Mouse (Mus musculus) adrenal gland, postnatal 4 days (tissue): ENCODE measurements around the gene Gm20388. TPM values are rescaled to one million over a fixed set of nuclear protein-coding genes. Genes with fewer than 3 reads are reported as not detected.
A peak's percentile ranks its signal among the peaks of the same experiment; 100 is the strongest.

Experiments used
- DNase-seq, 2 experiments: peaks; one replicate each; pipeline ENCODE4 v3.0.0; 2021 to 2022; ENCODE audit warnings: low spot score in 2 of 2, mixed read lengths in 2 of 2
- total RNA-seq, 2 experiments: library from RNA; stranded (reverse); gene quantifications; 2 replicates each; pipeline ENCODE4 v1.2.3; 2021

The Gm20388 gene
- total RNA-seq, 2 experiments from 2014 or later: 8.8 TPM; not detected in 1

GRCm38 (mm10) chr8:119914161-119914560 lies 3.5 kb downstream of the Gm20388 start:
- no peak for DNase-seq

GRCm38 (mm10) chr8:119915298-119915697 lies 4.7 kb downstream of the Gm20388 start:
- no peak for DNase-seq

GRCm38 (mm10) chr8:119916237-119916892 lies 5.7 kb downstream of the Gm20388 start:
- no peak for DNase-seq

- DNase-seq: no peak
Observed at GRCm38 (mm10) chr8:119917415-119917814, 6.8 kb downstream of the Gm20388 start.

GRCm38 (mm10) chr8:119918155-119918567 lies 7.5 kb downstream of the Gm20388 start:
- no peak for DNase-seq

GRCm38 (mm10) chr8:119923259-119923658 lies 12.6 kb downstream of the Gm20388 start:
- DNase-seq: no peak

- DNase-seq: no peak
Observed at GRCm38 (mm10) chr8:119925428-119925827, 14.8 kb downstream of the Gm20388 start.

GRCm38 (mm10) chr8:119926474-119926873 lies 15.8 kb downstream of the Gm20388 start:
- no peak for DNase-seq

GRCm38 (mm10) chr8:119927422-119928092 lies 16.9 kb downstream of the Gm20388 start:
- DNase-seq: no peak

- no peak for DNase-seq
Observed at GRCm38 (mm10) chr8:119931317-119931716, 20.7 kb downstream of the Gm20388 start.

- DNase-seq: no peak
Observed at GRCm38 (mm10) chr8:119933681-119934080, 23.0 kb downstream of the Gm20388 start.

GRCm38 (mm10) chr8:119935541-119935940 lies 24.9 kb downstream of the Gm20388 start:
- DNase-seq: no peak

GRCm38 (mm10) chr8:119938481-119938880 lies 27.8 kb downstream of the Gm20388 start:
- no peak for DNase-seq

- no peak for DNase-seq
Observed at GRCm38 (mm10) chr8:119939336-119939735, 28.7 kb downstream of the Gm20388 start.

GRCm38 (mm10) chr8:119941471-119941870 lies 30.8 kb downstream of the Gm20388 start:
- no peak for DNase-seq

- no peak for DNase-seq
Observed at GRCm38 (mm10) chr8:119943616-119944015, 33.0 kb downstream of the Gm20388 start.

- DNase-seq: peak; percentile 46 to 70
Observed at GRCm38 (mm10) chr8:119944096-119944811, 33.6 kb downstream of the Gm20388 start.

- DNase-seq: no peak
Observed at GRCm38 (mm10) chr8:119946326-119946865, 35.8 kb downstream of the Gm20388 start.

- no peak for DNase-seq
Observed at GRCm38 (mm10) chr8:119947653-119948052, 37.0 kb downstream of the Gm20388 start.

GRCm38 (mm10) chr8:119948340-119948739 lies 37.7 kb downstream of the Gm20388 start:
- no peak for DNase-seq

- DNase-seq: no peak
Observed at GRCm38 (mm10) chr8:119952282-119952681, 41.6 kb downstream of the Gm20388 start.

- no peak for DNase-seq
Observed at GRCm38 (mm10) chr8:119952747-119953146, 42.1 kb downstream of the Gm20388 start.
